Mouse (Mus musculus) T-cell, adult 2 months (primary cell): ENCODE data around the gene Sarnp.

Source experiments
- DNase-seq: peaks from one replicate; pipeline ENCODE4 v3.0.0; 2022; ENCODE audit warnings: low spot score

Sarnp gene

GRCm38 (mm10) chr10:128917400-128917799, 100.3 kb downstream of the Sarnp start:
- no peak for DNase-seq

GRCm38 (mm10) chr10:128918246-128918645, 101.1 kb downstream of the Sarnp start:
- DNase-seq = no peak

- no peak for DNase-seq
These were observed 102.1 kb downstream of the Sarnp start for GRCm38 (mm10) chr10:128919203-128919631.

- DNase-seq = no peak
These were observed 102.8 kb downstream of the Sarnp start for GRCm38 (mm10) chr10:128919966-128920365.

- no peak for DNase-seq
These were observed 103.6 kb downstream of the Sarnp start for GRCm38 (mm10) chr10:128920736-128921161.

- no peak for DNase-seq
These were observed 104.1 kb downstream of the Sarnp start for GRCm38 (mm10) chr10:128921251-128921650.

GRCm38 (mm10) chr10:128921883-128922821, 105.0 kb downstream of the Sarnp start:
- DNase-seq = no peak

- DNase-seq = no peak
These were observed 105.6 kb downstream of the Sarnp start, which contains the start of gene Rdh5 for GRCm38 (mm10) chr10:128922822-128923012. Gene Rdh5 (minus strand): TSS chr10:128922888.

- peak; percentile 88 for DNase-seq
These were observed 106.0 kb downstream of the Sarnp start for GRCm38 (mm10) chr10:128923013-128923691.

- DNase-seq = no peak
These were observed 106.8 kb downstream of the Sarnp start, which contains the start of gene Bloc1s1 for GRCm38 (mm10) chr10:128923935-128924334. Gene Bloc1s1 (minus strand): TSS chr10:128924035.
